Mouse (Mus musculus) bone marrow macrophage, adult 2 months (primary cell): ENCODE measurements around the gene Cdk2.

Source experiments
- CTCF ChIP-seq: IDR thresholded peaks from 2 replicates; pipeline ENCODE4 v1.5.1; 2012; ENCODE audit warnings: low read depth, mild to moderate bottlenecking, low read length, moderate library complexity
- POLR2A ChIP-seq: IDR thresholded peaks from 2 replicates; pipeline ENCODE4 v1.6.1; 2012; ENCODE audit warnings: mild to moderate bottlenecking, low read depth, low read length, borderline replicate concordance

DNA sequence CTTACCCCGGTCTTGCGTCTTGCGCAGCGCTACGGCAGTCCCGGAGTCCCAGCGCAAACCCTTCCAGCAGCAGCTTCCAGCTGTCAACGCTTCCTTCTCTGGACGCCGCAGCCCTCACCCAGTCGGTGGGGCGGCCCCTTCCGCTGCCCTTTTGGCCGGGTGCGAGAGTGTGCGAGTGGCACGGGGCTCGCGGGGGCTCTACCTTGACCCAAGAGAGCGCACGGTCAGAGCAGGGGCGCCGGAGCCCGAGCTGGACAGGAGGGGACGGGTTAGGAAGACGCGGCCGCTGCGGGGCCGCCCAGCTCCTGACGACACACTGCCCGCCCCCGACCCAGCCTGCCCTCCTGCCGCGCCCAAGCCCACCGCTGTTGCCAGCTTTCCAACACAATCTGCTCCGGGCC lies 39.0 kb upstream of the Cdk2 start:
- TF ChIP-seq CTCF (no peak), POLR2A (no peak)
